Mouse (Mus musculus) intestine, embryonic 15.5 days (tissue): ENCODE data around the gene Rab40c. TPM values are rescaled to one million over a fixed set of nuclear protein-coding genes. Genes with fewer than 3 reads are reported as not detected.
A peak's percentile ranks its signal among the peaks of the same experiment; 100 is the strongest.

Source experiments
- ATAC-seq: fragments of 200-750 bp; cut with Nextera tagmentation; 2 replicates; pipeline ENCODE4 v1.8.0; 2017; ENCODE audit warnings: moderate TSS enrichment, moderate library complexity
- H3K27ac ChIP-seq: fragments of 300-500 bp; sonication (generic); 2 replicates; pipeline ENCODE4 v1.5.1; 2015; ENCODE audit warnings: mild to moderate bottlenecking, inconsistent platforms
- H3K27me3 ChIP-seq: fragments of 300-500 bp; sonication (generic); replicated peaks from 2 replicates; pipeline ENCODE4 v1.6.1; 2015; ENCODE audit warnings: inconsistent platforms
- H3K36me3 ChIP-seq: fragments of 300-500 bp; sonication (generic); 2 replicates; pipeline ENCODE4 v1.6.1; 2015; ENCODE audit warnings: inconsistent platforms
- H3K4me1 ChIP-seq: fragments of 300-500 bp; sonication (generic); replicated peaks from 2 replicates; pipeline ENCODE4 v1.6.1; 2015; ENCODE audit warnings: inconsistent platforms
- H3K4me2 ChIP-seq: fragments of 300-500 bp; sonication (generic); replicated peaks from 2 replicates; pipeline ENCODE4 v1.6.1; 2015; ENCODE audit warnings: mild to moderate bottlenecking, inconsistent platforms
- H3K4me3 ChIP-seq: fragments of 300-500 bp; sonication (generic); replicated peaks from 2 replicates; pipeline ENCODE4 v1.5.1; 2015; ENCODE audit warnings: inconsistent platforms
- H3K9ac ChIP-seq: fragments of 300-500 bp; sonication (generic); 2 replicates; pipeline ENCODE4 v1.6.1; 2015; ENCODE audit warnings: inconsistent platforms
- H3K9me3 ChIP-seq: fragments of 300-500 bp; sonication (generic); 2 replicates; pipeline ENCODE4 v1.6.1; 2016; ENCODE audit warnings: inconsistent platforms
- WGBS: fragments of 180-500 bp; shearing (Covaris S2); methylation state at CpG from one replicate; pipeline ENCODE4 v1.1.7; 2015; 5-methylcytosine and 5-hydroxymethylcytosine counted together
- polyA plus RNA-seq: library from polyadenylated mRNA; unstranded; fragments of >200 nt; fragmentation: Nextera tagmentation; extraction: Ambion mirVana; gene quantifications from 2 replicates; pipeline ENCODE4 v1.2.1, GENCODE M21; 2015

Rab40c gene
- polyA plus RNA-seq, 1 experiment from 2014 or later = 21.4 TPM

- WGBS = 62% methylated on average over 8 of the region's 8 CpGs
- H3K27ac ChIP-seq = peak overlapping the region; percentile 33; the same call in 1 of the 2 replicates
- peaks cover 33% of the 10 kb centered on the region for H3K4me1 ChIP-seq
- H3K4me3 ChIP-seq = no peak overlapping the region
- H3K4me2 ChIP-seq = 0 out of 2 replicates have a peak overlapping the region, but pooled peaks have one; percentile 25
- no peak for ATAC-seq
- no peaks in the 10 kb centered on the region for H3K36me3 ChIP-seq
- H3K27me3 ChIP-seq = no peaks in the 10 kb centered on the region
- no peak overlapping the region for H3K9ac ChIP-seq
- no peaks in the 10 kb centered on the region for H3K9me3 ChIP-seq
Measured at GRCm38 (mm10) chr17:25916931-25917647, 2.4 kb downstream of the Rab40c start.

GRCm38 (mm10) chr17:25914295-25914694 is 5.2 kb downstream of the Rab40c start:
- no peak overlapping the region for H3K27ac ChIP-seq
- no peak for ATAC-seq
- no peaks in the 10 kb centered on the region for H3K36me3 ChIP-seq
- H3K4me1 ChIP-seq = peaks cover 30% of the 10 kb centered on the region
- 74% methylated on average over 4 of the region's 4 CpGs for WGBS
- no peaks in the 10 kb centered on the region for H3K27me3 ChIP-seq
- H3K4me3 ChIP-seq = no peak overlapping the region
- no peak overlapping the region for H3K4me2 ChIP-seq
- H3K9me3 ChIP-seq = no peaks in the 10 kb centered on the region
- peak overlapping the region; percentile 10; the same call in 1 of the 2 replicates for H3K9ac ChIP-seq

GRCm38 (mm10) chr17:25913877-25914275 is 5.7 kb downstream of the Rab40c start:
- 64% methylated on average over 1 of the region's 1 CpGs for WGBS
- ATAC-seq = no peak
- peak overlapping the region; percentile 10; the same call in 1 of the 2 replicates for H3K9ac ChIP-seq
- no peak overlapping the region for H3K4me3 ChIP-seq
- no peaks in the 10 kb centered on the region for H3K27me3 ChIP-seq
- H3K4me2 ChIP-seq = no peak overlapping the region
- H3K9me3 ChIP-seq = no peaks in the 10 kb centered on the region
- no peaks in the 10 kb centered on the region for H3K36me3 ChIP-seq
- no peak overlapping the region for H3K27ac ChIP-seq
- H3K4me1 ChIP-seq = peaks cover 28% of the 10 kb centered on the region

- no peaks in the 10 kb centered on the region for H3K9me3 ChIP-seq
- H3K4me1 ChIP-seq = peaks cover 23% of the 10 kb centered on the region
- H3K27ac ChIP-seq = no peak overlapping the region
- H3K4me3 ChIP-seq = no peak overlapping the region
- H3K4me2 ChIP-seq = no peak overlapping the region
- no peaks in the 10 kb centered on the region for H3K27me3 ChIP-seq
- no peak for ATAC-seq
- no peak overlapping the region for H3K9ac ChIP-seq
- H3K36me3 ChIP-seq = no peaks in the 10 kb centered on the region
- 78% methylated on average over 14 of the region's 14 CpGs for WGBS
Measured at GRCm38 (mm10) chr17:25913186-25913876, 6.2 kb downstream of the Rab40c start.

GRCm38 (mm10) chr17:25911816-25912215 is 7.7 kb downstream of the Rab40c start:
- Histone ChIP-seq H3K27me3 (no peaks in the 10 kb centered on the region), H3K4me2 (no peak overlapping the region), H3K36me3 (no peaks in the 10 kb centered on the region), H3K9ac (no peak overlapping the region), H3K4me3 (no peak overlapping the region), H3K27ac (no peak overlapping the region), H3K9me3 (no peaks in the 10 kb centered on the region), H3K4me1 (peaks cover 8% of the 10 kb centered on the region; the same call in 1 of the 2 replicates)
- no peak for ATAC-seq
- 84% methylated on average over 4 of the region's 4 CpGs for WGBS

- H3K4me3 ChIP-seq = no peak overlapping the region
- H3K27me3 ChIP-seq = no peaks in the 10 kb centered on the region
- H3K9ac ChIP-seq = no peak overlapping the region
- 81% methylated on average over 2 of the region's 2 CpGs for WGBS
- no peaks in the 10 kb centered on the region for H3K9me3 ChIP-seq
- H3K4me2 ChIP-seq = no peak overlapping the region
- ATAC-seq = no peak
- H3K27ac ChIP-seq = no peak overlapping the region
- no peaks in the 10 kb centered on the region for H3K4me1 ChIP-seq
- H3K36me3 ChIP-seq = no peaks in the 10 kb centered on the region
Measured at GRCm38 (mm10) chr17:25907640-25908039, 11.9 kb downstream of the Rab40c start.

GRCm38 (mm10) chr17:25903061-25903460 is 16.5 kb downstream of the Rab40c start:
- no peaks in the 10 kb centered on the region for H3K27me3 ChIP-seq
- no peaks in the 10 kb centered on the region for H3K9me3 ChIP-seq
- 88% methylated on average over 3 of the region's 3 CpGs for WGBS
- peaks cover 5% of the 10 kb centered on the region for H3K36me3 ChIP-seq
- no peak overlapping the region for H3K9ac ChIP-seq
- H3K4me3 ChIP-seq = no peak overlapping the region
- no peak overlapping the region for H3K27ac ChIP-seq
- no peak overlapping the region for H3K4me2 ChIP-seq
- no peak for ATAC-seq
- no peaks in the 10 kb centered on the region for H3K4me1 ChIP-seq

- H3K27ac ChIP-seq = no peak overlapping the region
- no peak for ATAC-seq
- no peaks in the 10 kb centered on the region for H3K4me1 ChIP-seq
- no peak overlapping the region for H3K4me2 ChIP-seq
- no peaks in the 10 kb centered on the region for H3K9me3 ChIP-seq
- WGBS = 100% methylated on average over 1 of the region's 1 CpGs
- H3K36me3 ChIP-seq = peaks cover 5% of the 10 kb centered on the region
- H3K4me3 ChIP-seq = no peak overlapping the region
- H3K9ac ChIP-seq = no peak overlapping the region
- no peaks in the 10 kb centered on the region for H3K27me3 ChIP-seq
Measured at GRCm38 (mm10) chr17:25900193-25900592, 19.3 kb downstream of the Rab40c start.

- Histone ChIP-seq H3K27me3 (no peaks in the 10 kb centered on the region), H3K9ac (no peak overlapping the region), H3K4me1 (no peaks in the 10 kb centered on the region), H3K36me3 (peaks cover 5% of the 10 kb centered on the region), H3K4me2 (no peak overlapping the region), H3K27ac (no peak overlapping the region), H3K9me3 (no peaks in the 10 kb centered on the region), H3K4me3 (no peak overlapping the region)
- no peak for ATAC-seq
- 72% methylated on average over 12 of the region's 12 CpGs for WGBS
Measured at GRCm38 (mm10) chr17:25895891-25896290, 23.6 kb downstream of the Rab40c start.

GRCm38 (mm10) chr17:25895415-25895814 is 24.1 kb downstream of the Rab40c start:
- no peaks in the 10 kb centered on the region for H3K9me3 ChIP-seq
- H3K27me3 ChIP-seq = no peaks in the 10 kb centered on the region
- H3K4me2 ChIP-seq = no peak overlapping the region
- H3K36me3 ChIP-seq = no peaks in the 10 kb centered on the region; the same call in 1 of the 2 replicates
- ATAC-seq = no peak
- no peak overlapping the region for H3K4me3 ChIP-seq
- no peaks in the 10 kb centered on the region for H3K4me1 ChIP-seq
- 54% methylated on average over 2 of the region's 2 CpGs for WGBS
- no peak overlapping the region for H3K27ac ChIP-seq
- no peak overlapping the region for H3K9ac ChIP-seq

GRCm38 (mm10) chr17:25893975-25894617 is 25.4 kb downstream of the Rab40c start:
- Histone ChIP-seq H3K9me3 (no peaks in the 10 kb centered on the region), H3K27ac (no peak overlapping the region), H3K27me3 (no peaks in the 10 kb centered on the region), H3K4me1 (no peaks in the 10 kb centered on the region), H3K36me3 (peaks cover 6% of the 10 kb centered on the region; the same call in 1 of the 2 replicates), H3K4me3 (no peak overlapping the region), H3K4me2 (no peak overlapping the region), H3K9ac (no peak overlapping the region)
- 37% methylated on average over 2 of the region's 2 CpGs for WGBS
- ATAC-seq = peak; percentile 78

- WGBS = 88% methylated on average over 3 of the region's 3 CpGs
Measured at GRCm38 (mm10) chr17:25888837-25889236, 30.7 kb downstream of the Rab40c start.

More at GRCm38 (mm10) chr17:25888837-25889236, 30.7 kb downstream of the Rab40c start:
- Histone ChIP-seq H3K27me3 (no peaks in the 10 kb centered on the region), H3K9me3 (no peaks in the 10 kb centered on the region), H3K9ac (no peak overlapping the region), H3K27ac (no peak overlapping the region), H3K4me3 (no peak overlapping the region), H3K4me1 (no peaks in the 10 kb centered on the region), H3K4me2 (no peak overlapping the region), H3K36me3 (peaks cover 11% of the 10 kb centered on the region; the same call in 1 of the 2 replicates)
- ATAC-seq = no peak
